Mouse (Mus musculus) intestine, postnatal 0 days (tissue): Measurements from ENCODE around the gene Mthfr. TPM values are rescaled to one million over a fixed set of nuclear protein-coding genes. Genes with fewer than 3 reads are reported as not detected.

Source experiments
- ATAC-seq: fragments of 200-750 bp; cut with Nextera tagmentation; 2 replicates; pipeline ENCODE4 v1.8.0; 2017; ENCODE audit warnings: mild to moderate bottlenecking, moderate TSS enrichment, moderate library complexity
- H3K27ac ChIP-seq: fragments of 300-500 bp; sonication (generic); 2 replicates; pipeline ENCODE4 v1.5.1; 2014; ENCODE audit warnings: mild to moderate bottlenecking, low read depth, low read length, moderate library complexity
- H3K27me3 ChIP-seq: fragments of 300-500 bp; sonication (generic); replicated peaks from 2 replicates; pipeline ENCODE4 v1.6.1; 2014; ENCODE audit warnings: low read length, mixed read lengths; ENCODE audit not compliant: control insufficient read depth, insufficient read depth
- H3K36me3 ChIP-seq: fragments of 300-500 bp; sonication (generic); 2 replicates; pipeline ENCODE4 v1.6.1; 2014; ENCODE audit warnings: mild to moderate bottlenecking, moderate library complexity; ENCODE audit not compliant: control insufficient read depth, insufficient read depth
- H3K4me1 ChIP-seq: fragments of 300-500 bp; sonication (generic); replicated peaks from 2 replicates; pipeline ENCODE4 v1.6.1; 2014; ENCODE audit warnings: antibody characterized with exemption, low read length, mixed read lengths; ENCODE audit not compliant: control insufficient read depth, insufficient read depth
- H3K4me2 ChIP-seq: fragments of 300-500 bp; sonication (generic); replicated peaks from 2 replicates; pipeline ENCODE4 v1.6.1; 2014; ENCODE audit warnings: low read depth, mild to moderate bottlenecking, moderate library complexity
- H3K4me3 ChIP-seq: fragments of 300-500 bp; sonication (generic); 2 replicates; pipeline ENCODE4 v1.5.1; 2014; ENCODE audit warnings: low read depth, low read length
- H3K9ac ChIP-seq: fragments of 300-500 bp; sonication (generic); 2 replicates; pipeline ENCODE4 v1.6.1; 2014; ENCODE audit warnings: mild to moderate bottlenecking, low read depth, low read length
- H3K9me3 ChIP-seq: fragments of 300-500 bp; sonication (generic); 2 replicates; pipeline ENCODE4 v1.6.1; 2016; ENCODE audit warnings: mixed run types; ENCODE audit not compliant: control insufficient read depth
- CTCF ChIP-seq: sonication (generic); IDR thresholded peaks from 2 replicates; pipeline ENCODE4 v1.5.1; 2016; ENCODE audit warnings: low read depth, mild to moderate bottlenecking, control low read depth, antibody characterized with exemption, moderate library complexity
- WGBS: fragments of 180-500 bp; shearing (Covaris S2); extraction: QIAGEN DNeasy Blood & Tissue Kit; methylation state at CpG from one replicate; pipeline ENCODE4 v1.1.7; 2014; 5-methylcytosine and 5-hydroxymethylcytosine counted together
- polyA plus RNA-seq: library from polyadenylated mRNA; unstranded; fragments of >200 nt; fragmentation: Nextera tagmentation; extraction: Ambion mirVana; gene quantifications from 2 replicates; pipeline ENCODE4 v1.2.1, GENCODE M21; 2015

Mthfr gene
- polyA plus RNA-seq, 1 experiment from 2014 or later: 11.7 TPM

DNA sequence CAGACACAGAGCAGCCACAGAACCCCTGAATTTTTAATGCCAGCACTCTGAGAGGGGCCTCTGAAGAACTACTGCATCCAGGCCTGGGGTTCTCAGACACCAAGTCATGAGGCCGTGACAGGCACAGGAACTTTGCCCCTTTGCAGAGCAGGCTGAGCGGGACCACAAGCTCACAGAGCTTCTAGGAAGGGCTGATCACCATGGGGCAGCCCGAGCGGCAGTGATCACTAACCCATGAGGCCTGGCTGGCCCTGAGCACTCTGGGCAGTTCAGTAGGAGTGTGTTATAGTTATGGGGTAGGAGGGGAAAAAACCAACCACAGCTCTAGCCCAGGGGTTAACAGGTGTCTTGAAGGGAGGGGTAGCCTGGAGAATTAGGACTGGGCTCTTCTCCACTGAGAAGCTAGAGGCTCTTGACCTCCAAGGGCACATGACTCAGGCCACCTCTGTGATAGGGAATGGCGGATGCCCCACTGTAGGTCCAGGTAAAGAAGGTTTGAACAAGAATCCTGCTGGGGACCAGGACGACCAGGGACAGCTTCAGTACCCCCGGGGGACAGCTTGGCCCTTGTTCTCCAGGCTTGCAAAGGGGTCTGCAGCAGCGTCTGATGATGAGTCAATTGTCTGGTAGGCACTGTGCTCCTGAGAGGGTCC lies 41.2 kb downstream of the Mthfr start:
- no peak for TF ChIP-seq CTCF
- Histone ChIP-seq H3K9me3 (no peaks in the 10 kb centered on the region), H3K4me3 (no peak overlapping the region), H3K27ac (no peak overlapping the region), H3K9ac (no peak overlapping the region), H3K27me3 (no peaks in the 10 kb centered on the region), H3K4me2 (no peak overlapping the region), H3K4me1 (0 out of 2 replicates have a peak, but pooled peaks cover 2% of the 10 kb centered on the region), H3K36me3 (peaks cover 23% of the 10 kb centered on the region)
- ATAC-seq: no peak
- 85% methylated on average over 8 of the region's 8 CpGs for WGBS

DNA sequence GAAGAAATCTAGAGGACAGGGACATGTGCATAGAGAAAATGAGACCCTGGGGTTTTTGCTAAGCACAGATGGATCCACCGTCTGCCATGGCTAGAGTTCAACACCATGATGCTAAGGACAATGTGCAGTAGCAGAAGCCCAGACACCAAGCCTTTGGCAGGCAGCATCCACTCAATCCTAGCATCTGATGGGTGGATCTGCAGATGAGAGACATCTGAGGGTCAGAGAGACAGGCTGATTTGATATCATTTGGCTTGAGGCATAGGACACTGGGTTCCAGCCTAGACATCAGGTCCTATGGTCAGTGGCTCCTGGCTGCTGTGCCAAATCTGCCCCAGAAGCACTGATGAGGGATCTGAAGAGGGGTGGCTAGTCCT lies 41.7 kb downstream of the Mthfr start:
- Histone ChIP-seq H3K4me2 (no peak overlapping the region), H3K36me3 (peaks cover 23% of the 10 kb centered on the region), H3K4me1 (no peaks in the 10 kb centered on the region), H3K27ac (no peak overlapping the region), H3K4me3 (no peak overlapping the region), H3K9me3 (no peaks in the 10 kb centered on the region), H3K9ac (no peak overlapping the region), H3K27me3 (no peaks in the 10 kb centered on the region)
- WGBS: 94% methylated on average over 1 of the region's 1 CpGs
- ATAC-seq: no peak
- TF ChIP-seq CTCF: no peak

DNA sequence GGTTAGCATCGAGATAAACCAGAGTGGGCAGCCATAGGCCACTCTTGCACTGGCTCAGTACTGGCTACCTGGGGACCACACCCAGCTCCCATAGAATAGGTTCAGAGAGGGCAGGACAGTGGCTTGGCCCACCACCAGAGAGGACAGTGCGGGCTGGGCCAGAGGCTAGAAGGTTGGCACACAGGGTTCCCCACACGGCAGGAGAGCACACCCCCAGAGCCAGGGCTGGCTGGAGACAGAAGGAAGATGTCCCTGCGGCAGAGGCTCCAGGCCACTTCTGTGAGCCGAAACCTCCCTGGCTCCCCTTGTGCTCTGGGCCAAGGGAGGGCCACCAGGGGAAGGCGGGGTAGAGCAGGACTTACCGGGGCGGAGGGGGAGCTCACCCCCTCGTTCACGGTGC lies 42.3 kb downstream of the Mthfr start:
- 88% methylated on average over 10 of the region's 10 CpGs for WGBS
- Histone ChIP-seq H3K4me1 (0 out of 2 replicates have a peak, but pooled peaks cover 4% of the 10 kb centered on the region), H3K9me3 (no peaks in the 10 kb centered on the region), H3K9ac (no peak overlapping the region), H3K4me2 (no peak overlapping the region), H3K36me3 (peaks cover 23% of the 10 kb centered on the region), H3K27me3 (no peaks in the 10 kb centered on the region), H3K27ac (no peak overlapping the region), H3K4me3 (no peak overlapping the region)
- ATAC-seq: no peak
- no peak for TF ChIP-seq CTCF

DNA sequence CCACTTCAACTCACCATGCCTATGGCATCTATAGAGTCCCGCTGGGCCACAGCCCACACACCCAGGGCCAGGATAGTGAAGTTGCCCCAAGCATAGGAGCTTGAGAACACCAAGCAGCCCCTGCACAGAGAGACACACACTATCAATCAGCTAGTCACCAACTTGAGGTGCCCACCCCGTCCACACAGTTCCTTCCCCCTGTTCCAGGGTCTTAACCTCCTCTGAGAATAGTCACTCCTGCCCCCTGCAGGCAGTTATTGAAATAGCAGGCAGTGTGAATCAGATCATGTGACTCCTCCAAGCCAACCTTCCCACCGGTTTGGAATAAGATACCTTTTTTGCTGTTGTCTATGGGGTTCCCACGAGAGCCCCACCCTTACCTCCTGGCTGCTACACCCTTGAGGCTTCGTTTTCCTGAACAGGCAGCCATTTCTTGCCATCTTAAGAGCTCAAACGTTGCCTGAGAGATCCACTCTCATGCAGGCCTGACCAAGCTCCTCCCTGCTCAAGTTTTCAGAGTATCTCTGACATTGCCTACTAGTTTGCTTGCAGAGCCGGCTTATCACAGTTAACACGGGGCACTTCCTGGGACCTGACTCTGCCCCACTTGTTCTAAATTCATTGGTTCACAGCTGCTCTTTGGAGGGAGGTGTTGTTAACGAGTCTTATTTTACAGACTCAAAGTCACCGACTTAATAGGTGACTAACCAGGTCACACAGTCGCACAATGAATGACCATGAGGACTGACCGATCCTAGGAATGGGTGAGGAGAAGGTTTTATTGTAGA lies 43.6 kb downstream of the Mthfr start:
- H3K9me3 ChIP-seq: no peaks in the 10 kb centered on the region
- no peak overlapping the region for H3K27ac ChIP-seq
- H3K4me2 ChIP-seq: no peak overlapping the region
- peak; percentile 79 for TF ChIP-seq CTCF
- no peak overlapping the region for H3K4me3 ChIP-seq
- WGBS: 53% methylated on average over 12 of the region's 12 CpGs
- H3K4me1 ChIP-seq: 0 out of 2 replicates have a peak, but pooled peaks cover 4% of the 10 kb centered on the region
- H3K36me3 ChIP-seq: peaks cover 23% of the 10 kb centered on the region
- H3K27me3 ChIP-seq: no peaks in the 10 kb centered on the region
- H3K9ac ChIP-seq: no peak overlapping the region
- no peak for ATAC-seq

DNA sequence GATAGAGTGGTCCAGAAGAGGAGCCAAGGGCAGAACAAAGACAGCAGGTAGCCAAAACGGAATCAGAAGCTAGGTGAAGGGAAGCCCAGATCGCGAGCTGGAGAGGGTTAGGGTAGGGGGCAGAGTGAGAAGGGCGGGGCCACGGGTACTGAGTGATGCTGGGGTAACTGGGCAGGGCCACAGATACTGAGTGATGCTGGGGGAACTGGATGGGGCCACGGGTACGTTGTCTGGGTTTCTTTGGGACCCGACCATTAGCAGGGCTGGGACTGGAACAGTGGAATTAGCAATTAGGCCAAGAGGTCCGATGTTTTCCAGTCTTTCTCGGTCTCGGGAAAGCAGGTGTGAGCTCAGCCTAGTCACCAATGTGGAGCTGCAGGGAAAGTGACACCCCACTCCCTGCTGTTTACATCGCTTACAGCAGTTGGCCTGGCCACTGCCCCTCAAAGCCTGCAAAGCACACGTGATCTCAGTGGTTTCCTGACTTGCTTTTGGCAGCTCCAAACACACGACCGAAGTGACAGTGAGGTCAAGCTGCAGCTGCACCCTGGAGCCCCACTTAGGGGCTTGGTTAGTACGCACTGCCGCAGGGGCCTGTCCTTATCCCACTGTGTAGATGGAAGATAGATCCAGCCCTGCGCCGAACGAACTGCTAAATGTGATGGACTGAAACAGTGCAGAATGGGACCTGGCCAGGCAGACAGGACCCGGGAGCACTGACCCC lies 44.5 kb downstream of the Mthfr start:
- Histone ChIP-seq H3K4me1 (0 out of 2 replicates have a peak, but pooled peaks cover 4% of the 10 kb centered on the region), H3K9me3 (no peaks in the 10 kb centered on the region), H3K4me3 (no peak overlapping the region), H3K36me3 (peaks cover 23% of the 10 kb centered on the region), H3K27me3 (no peaks in the 10 kb centered on the region), H3K4me2 (no peak overlapping the region), H3K9ac (no peak overlapping the region), H3K27ac (no peak overlapping the region)
- 68% methylated on average over 21 of the region's 21 CpGs for WGBS
- TF ChIP-seq CTCF: no peak
- no peak for ATAC-seq

DNA sequence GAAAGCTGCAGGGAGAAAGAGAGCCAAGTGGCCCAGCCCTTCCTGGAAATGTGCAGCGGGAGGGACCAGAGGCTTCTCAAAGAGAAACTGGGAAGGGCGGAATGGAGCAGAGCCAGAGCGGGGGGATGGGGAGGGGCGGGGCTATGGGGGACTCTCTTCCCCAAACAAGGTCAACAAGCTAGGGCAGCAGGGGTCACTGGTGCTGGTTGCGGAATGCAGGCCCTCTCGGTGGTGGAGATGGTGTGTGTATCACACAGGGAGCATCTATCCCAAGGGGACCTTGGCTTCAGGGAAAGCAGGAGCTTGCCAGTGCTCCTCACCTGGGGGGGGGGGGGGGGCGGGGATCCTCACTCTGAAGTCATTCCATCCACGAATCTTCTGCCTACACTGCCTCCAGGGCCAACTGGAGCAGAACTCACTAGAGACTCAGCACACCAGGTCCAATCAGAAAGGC lies 45.4 kb downstream of the Mthfr start:
- Histone ChIP-seq H3K9ac (no peak overlapping the region), H3K4me3 (no peak overlapping the region), H3K36me3 (peaks cover 23% of the 10 kb centered on the region), H3K27me3 (no peaks in the 10 kb centered on the region), H3K9me3 (no peaks in the 10 kb centered on the region), H3K27ac (no peak overlapping the region), H3K4me1 (0 out of 2 replicates have a peak, but pooled peaks cover 4% of the 10 kb centered on the region), H3K4me2 (no peak overlapping the region)
- no peak for TF ChIP-seq CTCF
- no peak for ATAC-seq
- WGBS: 27% methylated on average over 8 of the region's 8 CpGs
